Mouse (Mus musculus) MEL (cell line): ENCODE data around the gene Sgpp2. TPM values are rescaled to one million over a fixed set of nuclear protein-coding genes. Genes with fewer than 3 reads are reported as not detected.

Experiments
- DNase-seq: peaks from one replicate; pipeline ENCODE4 v3.0.0; 2011; ENCODE audit warnings: low read depth, low spot score
- H3K27ac ChIP-seq: 2 replicates; pipeline ENCODE4 v1.5.1; 2012; ENCODE audit warnings: low read depth, mild to moderate bottlenecking, control low read depth, low read length, moderate library complexity; ENCODE audit not compliant: control insufficient read depth
- H3K27me3 ChIP-seq, 2 experiments: fragments of 150-350 bp in 1 of 2; sonication (generic) in 1 of 2; 2 replicates each; pipeline ENCODE4 v1.6.1; 2012; ENCODE audit warnings: low read length in 2 of 2, mild to moderate bottlenecking in 2 of 2, improper control_type of control experiment in 1 of 2, moderate library complexity in 1 of 2; ENCODE audit not compliant: insufficient read depth in 2 of 2, control insufficient read depth in 1 of 2
- H3K36me3 ChIP-seq, 2 experiments: 2 replicates each; pipeline ENCODE4 v1.6.1; 2012 to 2014; ENCODE audit warnings: low read length in 2 of 2, improper control_type of control experiment in 1 of 2, inconsistent platforms in 1 of 2, mild to moderate bottlenecking in 1 of 2; ENCODE audit not compliant: insufficient read depth in 2 of 2, control insufficient read depth in 1 of 2
- H3K4me1 ChIP-seq, 2 experiments: fragments of 150-350 bp in 1 of 2; sonication (generic) in 1 of 2; 2 replicates each; pipeline ENCODE4 v1.6.1; 2012; ENCODE audit warnings: low read length in 2 of 2, improper control_type of control experiment in 1 of 2, mild to moderate bottlenecking in 1 of 2; ENCODE audit not compliant: insufficient read depth in 2 of 2, control insufficient read depth in 1 of 2
- H3K4me3 ChIP-seq, 2 experiments: fragments of 150-350 bp in 1 of 2; sonication (generic) in 1 of 2; 2 replicates each; pipeline ENCODE4 v1.5.1; 2012; ENCODE audit warnings: low read depth in 2 of 2, low read length in 2 of 2, mild to moderate bottlenecking in 2 of 2, moderate library complexity in 2 of 2, control low read depth in 1 of 2, improper control_type of control experiment in 1 of 2; ENCODE audit not compliant: control insufficient read depth in 1 of 2, insufficient read depth in 1 of 2
- H3K79me2 ChIP-seq: 2 replicates; pipeline ENCODE4 v1.6.1; 2012; ENCODE audit warnings: mild to moderate bottlenecking, low read length, moderate library complexity; ENCODE audit not compliant: control insufficient read depth, poor library complexity, insufficient read depth
- H3K9ac ChIP-seq: 2 replicates; pipeline ENCODE4 v1.6.1; 2012; ENCODE audit warnings: low read depth, mild to moderate bottlenecking, control low read depth, low read length, moderate library complexity; ENCODE audit not compliant: control insufficient read depth, poor library complexity, severe bottlenecking
- H3K9me3 ChIP-seq: fragments of 150-350 bp; sonication (generic); replicated peaks from 2 replicates; pipeline ENCODE4 v1.6.1; 2012; ENCODE audit warnings: mild to moderate bottlenecking, low read length, improper control_type of control experiment, moderate library complexity; ENCODE audit not compliant: insufficient read depth
- CHD2 ChIP-seq: IDR thresholded peaks from 2 replicates; pipeline ENCODE4 v1.6.1; 2011; ENCODE audit warnings: low read length, improper control_type of control experiment
- E2F4 ChIP-seq: IDR thresholded peaks from 2 replicates; pipeline ENCODE4 v1.6.1; 2011; ENCODE audit warnings: low read depth, low read length, improper control_type of control experiment, borderline replicate concordance
- ELF1 ChIP-seq: IDR thresholded peaks from 2 replicates; pipeline ENCODE4 v1.6.1; 2014; ENCODE audit warnings: low read depth, mild to moderate bottlenecking, inconsistent platforms, low read length, improper control_type of control experiment, moderate library complexity
- EP300 ChIP-seq, 2 experiments: IDR thresholded peaks; 2 replicates each; pipeline ENCODE4 v1.6.1; 2011; ENCODE audit warnings: improper control_type of control experiment in 2 of 2, low read length in 2 of 2, low read depth in 1 of 2, mild to moderate bottlenecking in 1 of 2
- GABPA ChIP-seq: IDR thresholded peaks from 2 replicates; pipeline ENCODE4 v1.6.1; 2012; ENCODE audit warnings: low read depth, mild to moderate bottlenecking, inconsistent platforms, low read length, improper control_type of control experiment, moderate library complexity
- GATA1 ChIP-seq: IDR thresholded peaks from 2 replicates; pipeline ENCODE4 v1.6.1; 2011; ENCODE audit warnings: low read depth, low read length, improper control_type of control experiment
- MAX ChIP-seq: IDR thresholded peaks from 2 replicates; pipeline ENCODE4 v1.6.1; 2011; ENCODE audit warnings: low read length, improper control_type of control experiment
- MAZ ChIP-seq: IDR thresholded peaks from 2 replicates; pipeline ENCODE4 v1.6.1; 2012; ENCODE audit warnings: low read depth, mild to moderate bottlenecking, inconsistent platforms, low read length, improper control_type of control experiment
- MEF2A ChIP-seq: IDR thresholded peaks from 2 replicates; pipeline ENCODE4 v1.6.1; 2014; ENCODE audit warnings: low read depth, mild to moderate bottlenecking, inconsistent platforms, low read length, improper control_type of control experiment; ENCODE audit not compliant: poor library complexity, insufficient replicate concordance, severe bottlenecking; ENCODE audit errors: extremely low read depth
- MXI1 ChIP-seq: IDR thresholded peaks from 2 replicates; pipeline ENCODE4 v1.6.1; 2011; ENCODE audit warnings: mild to moderate bottlenecking, low read depth, low read length, improper control_type of control experiment
- MYC ChIP-seq: IDR thresholded peaks from 2 replicates; pipeline ENCODE4 v1.6.1; 2011; ENCODE audit warnings: low read depth, mild to moderate bottlenecking, low read length, improper control_type of control experiment, moderate library complexity
- NELFE ChIP-seq: IDR thresholded peaks from 2 replicates; pipeline ENCODE4 v1.6.1; 2011; ENCODE audit warnings: low read depth, low read length, improper control_type of control experiment
- TAL1 ChIP-seq: IDR thresholded peaks from 2 replicates; pipeline ENCODE4 v1.6.1; 2012; ENCODE audit warnings: mild to moderate bottlenecking, inconsistent platforms, low read length, moderate library complexity, mixed read lengths
- TCF12 ChIP-seq: IDR thresholded peaks from 2 replicates; pipeline ENCODE4 v1.6.1; 2014; ENCODE audit warnings: low read depth, mild to moderate bottlenecking, inconsistent platforms, low read length, improper control_type of control experiment, moderate library complexity
- UBTF ChIP-seq: IDR thresholded peaks from 2 replicates; pipeline ENCODE4 v1.6.1; 2012; ENCODE audit warnings: low read depth, mild to moderate bottlenecking, inconsistent platforms, low read length, improper control_type of control experiment, moderate library complexity, borderline replicate concordance; ENCODE audit not compliant: insufficient read depth
- ZC3H11A ChIP-seq: IDR thresholded peaks from 2 replicates; pipeline ENCODE4 v1.6.1; 2012; ENCODE audit warnings: low read depth, mild to moderate bottlenecking, inconsistent platforms, low read length, improper control_type of control experiment
- ZNF384 ChIP-seq: IDR thresholded peaks from 2 replicates; pipeline ENCODE4 v1.6.1; 2012; ENCODE audit warnings: low read depth, mild to moderate bottlenecking, inconsistent platforms, low read length, improper control_type of control experiment
- polyA plus RNA-seq, 2 experiments: library from polyadenylated mRNA; stranded (reverse) in 1 of 2; unstranded in 1 of 2; fragments of >175 nt in 1 of 2; fragments of >200 nt in 1 of 2; gene quantifications; 2 replicates each; pipeline versions ENCODE4 v1.2.1 to v1.2.4; 2012; ENCODE audit warnings: low replicate concordance in 2 of 2, low read depth in 1 of 2; ENCODE audit not compliant: insufficient read length in 2 of 2, insufficient read depth in 1 of 2, missing spikeins in 1 of 2
- total RNA-seq: library from RNA; depleted of rRNA; stranded (reverse); fragments of 300-350 nt; gene quantifications from 2 replicates; pipeline ENCODE4 v1.2.3, GENCODE M21; 2012

The Sgpp2 gene
- total and polyA plus RNA-seq, 3 experiments, result 0.08 to 0.12 TPM; not detected in 1

- Histone ChIP-seq H3K9ac (no peak overlapping the region), H3K27me3 (no peaks in the 10 kb centered on the region), H3K4me1 (no peaks in the 10 kb centered on the region), H3K4me3 (no peak overlapping the region), H3K79me2 (no peaks in the 10 kb centered on the region), H3K36me3 (peaks cover 0 to 33% of the 10 kb centered on the region in 2 experiments; a peak in 2 of 4 replicates), H3K9me3 (no peaks in the 10 kb centered on the region), H3K27ac (no peak overlapping the region)
- no peak for TF ChIP-seq ELF1
- TF ChIP-seq CHD2, result no peak
- no peak for TF ChIP-seq ZNF384
- TF ChIP-seq UBTF, result no peak
- no peak for TF ChIP-seq MXI1
- no peak for TF ChIP-seq MAX
- TF ChIP-seq E2F4, result no peak
- no peak for TF ChIP-seq GATA1
- no peak for TF ChIP-seq MEF2A
- no peak for TF ChIP-seq TCF12
- TF ChIP-seq EP300 (IDR thresholded peaks at IDR 0.05; ENCODE audit: low read depth in 1 of 2, low read length in 2 of 2), result no peak
- no peak for TF ChIP-seq MAZ
- no peak for TF ChIP-seq ZC3H11A
- TF ChIP-seq GABPA, result no peak
- TF ChIP-seq NELFE, result no peak
- no peak for TF ChIP-seq MYC
- no peak for DNase-seq
These were observed 136.6 kb downstream of the Sgpp2 start for GRCm38 (mm10) chr1:78446742-78447141.

GRCm38 (mm10) chr1:78448091-78448490 lies 137.9 kb downstream of the Sgpp2 start:
- Histone ChIP-seq H3K36me3 (peaks cover 0 to 31% of the 10 kb centered on the region in 2 experiments; a peak in 2 of 4 replicates), H3K27ac (no peak overlapping the region), H3K79me2 (no peaks in the 10 kb centered on the region), H3K27me3 (no peaks in the 10 kb centered on the region), H3K4me3 (no peak overlapping the region), H3K4me1 (no peaks in the 10 kb centered on the region), H3K9me3 (no peaks in the 10 kb centered on the region), H3K9ac (no peak overlapping the region)
- DNase-seq, result no peak
- TF ChIP-seq EP300 (IDR thresholded peaks at IDR 0.05; ENCODE audit: low read depth in 1 of 2, low read length in 2 of 2), result no peak
- no peak for TF ChIP-seq MAZ
- no peak for TF ChIP-seq GABPA
- no peak for TF ChIP-seq MAX
- no peak for TF ChIP-seq ELF1
- TF ChIP-seq TCF12, result no peak
- no peak for TF ChIP-seq TAL1
- no peak for TF ChIP-seq NELFE
- no peak for TF ChIP-seq GATA1
